Mouse (Mus musculus) megakaryocyte, embryonic 14.5 days (primary cell): Measurements from ENCODE around the gene Unc93a.
"Not testable (repeated sequence)": the region's sequence is repeated elsewhere in the genome, so short reads cannot be mapped to it uniquely, and the experiment has no call there.

Source experiments
- FLI1 ChIP-seq: IDR thresholded peaks from 2 replicates; pipeline ENCODE4 v1.6.1; 2012; ENCODE audit warnings: low read length, inconsistent platforms, mixed read lengths
- GATA1 ChIP-seq: IDR thresholded peaks from 3 replicates; pipeline ENCODE4 v1.6.1; 2012; ENCODE audit warnings: mixed read lengths, low read length, inconsistent platforms, borderline replicate concordance

DNA sequence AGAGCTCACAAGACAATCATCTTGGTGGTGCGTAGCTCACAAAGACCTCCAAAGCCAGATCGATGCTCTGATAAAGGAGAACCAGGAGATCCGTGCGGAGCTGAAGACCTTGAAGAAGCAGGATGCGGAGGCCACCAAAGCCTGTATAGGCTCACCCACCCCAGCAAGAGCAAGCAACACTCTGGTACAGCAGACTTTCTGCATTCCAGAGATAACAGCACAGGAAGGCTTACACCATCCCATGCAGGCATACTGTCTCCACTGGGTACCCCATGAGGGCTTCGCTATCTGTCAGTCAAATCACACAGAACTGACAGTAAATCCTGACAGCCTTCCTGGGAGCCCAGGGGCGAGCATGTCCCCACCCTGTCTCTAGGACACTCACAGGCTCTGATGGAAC, 68.7 kb downstream of the Unc93a start:
- TF ChIP-seq GATA1, FLI1: not testable (repeated sequence)
